Mouse (Mus musculus) lung, embryonic 14.5 days (tissue): ENCODE data around the gene Rangap1. TPM values are rescaled to one million over a fixed set of nuclear protein-coding genes. Genes with fewer than 3 reads are reported as not detected.

ENCODE experiments used
- ATAC-seq: fragments of 200-750 bp; cut with Nextera tagmentation; 2 replicates; pipeline ENCODE4 v1.8.0; 2017; ENCODE audit warnings: mild to moderate bottlenecking, moderate TSS enrichment, moderate library complexity; ENCODE audit not compliant: insufficient read depth
- DNase-seq: peaks from one replicate; pipeline ENCODE4 v3.0.0-alpha.2; 2015
- H3K27ac ChIP-seq: fragments of 300-500 bp; sonication (generic); 2 replicates; pipeline ENCODE4 v1.5.1; 2014; ENCODE audit warnings: low read depth, mild to moderate bottlenecking, moderate library complexity
- H3K27me3 ChIP-seq: fragments of 300-500 bp; sonication (generic); 2 replicates; pipeline ENCODE4 v1.6.1; 2014; ENCODE audit warnings: low read length, control low read depth; ENCODE audit not compliant: insufficient read depth
- H3K36me3 ChIP-seq: fragments of 300-500 bp; sonication (generic); 2 replicates; pipeline ENCODE4 v1.6.1; 2014; ENCODE audit warnings: control low read depth; ENCODE audit not compliant: insufficient read depth
- H3K4me1 ChIP-seq: fragments of 300-500 bp; sonication (generic); 2 replicates; pipeline ENCODE4 v1.6.1; 2014; ENCODE audit warnings: antibody characterized with exemption, control low read depth; ENCODE audit not compliant: insufficient read depth
- H3K4me2 ChIP-seq: fragments of 300-500 bp; sonication (generic); 2 replicates; pipeline ENCODE4 v1.6.1; 2014; ENCODE audit warnings: mild to moderate bottlenecking
- H3K4me3 ChIP-seq: fragments of 300-500 bp; sonication (generic); 2 replicates; pipeline ENCODE4 v1.5.1; 2014; ENCODE audit warnings: low read depth, low read length
- H3K9ac ChIP-seq: fragments of 300-500 bp; sonication (generic); 2 replicates; pipeline ENCODE4 v1.6.1; 2014
- H3K9me3 ChIP-seq: fragments of 300-500 bp; sonication (generic); 2 replicates; pipeline ENCODE4 v1.6.1; 2016; ENCODE audit warnings: low read depth, low read length, control low read depth
- CTCF ChIP-seq: IDR thresholded peaks from 2 replicates; pipeline ENCODE4 v1.5.1; 2016; ENCODE audit warnings: antibody characterized with exemption, low read depth
- WGBS: fragments of 180-500 bp; shearing (Covaris S2); extraction: QIAGEN DNeasy Blood & Tissue Kit; methylation state at CpG from one replicate; pipeline ENCODE4 v1.1.7; 2014; 5-methylcytosine and 5-hydroxymethylcytosine counted together
- polyA plus RNA-seq: library from polyadenylated mRNA; unstranded; fragments of >200 nt; fragmentation: Nextera tagmentation; extraction: Ambion mirVana; gene quantifications from 2 replicates; pipeline ENCODE4 v1.2.1, GENCODE M21; 2014

Gene Rangap1
- polyA plus RNA-seq, 1 experiment from 2014 or later, result 107 TPM

- Histone ChIP-seq H3K9me3 (no peaks in the 10 kb centered on the region), H3K4me3 (no peak overlapping the region), H3K9ac (no peak overlapping the region), H3K4me2 (no peak overlapping the region), H3K36me3 (peaks cover 41% of the 10 kb centered on the region), H3K27ac (no peak overlapping the region), H3K4me1 (no peaks in the 10 kb centered on the region), H3K27me3 (no peaks in the 10 kb centered on the region)
- DNase-seq, result peak; percentile 76
- no peak for ATAC-seq
- TF ChIP-seq CTCF, result peak; percentile 69
- WGBS, result 83% methylated on average over 4 of the region's 4 CpGs
These were observed 75.1 kb downstream of the Rangap1 start for GRCm38 (mm10) chr15:81670231-81670640.

GRCm38 (mm10) chr15:81666957-81667356 is 78.4 kb downstream of the Rangap1 start:
- 86% methylated on average over 10 of the region's 10 CpGs for WGBS

GRCm38 (mm10) chr15:81663697-81664561 is 81.4 kb downstream of the Rangap1 start, which contains the start of gene L3mbtl2:
Gene L3mbtl2 (plus strand): TSS chr15:81663889.
- H3K4me2 ChIP-seq, result peak within 1 kb of the TSS; percentile 87
- no peaks in the 10 kb centered on the region for H3K27me3 ChIP-seq
- H3K36me3 ChIP-seq, result peaks cover 20% of the 10 kb centered on the region
- no peaks in the 10 kb centered on the region for H3K9me3 ChIP-seq
- peak; percentile 97 for DNase-seq
- H3K4me3 ChIP-seq, result peak within 1 kb of the TSS; percentile 84
- ATAC-seq, result peak; percentile 99
- TF ChIP-seq CTCF, result peak; percentile 42
- WGBS, result under 1% methylated on average over 55 of the region's 55 CpGs
- no peak within 1 kb of the TSS for H3K27ac ChIP-seq
- peaks cover 3% of the 10 kb centered on the region; the same call in 1 of the 2 replicates for H3K4me1 ChIP-seq
- H3K9ac ChIP-seq, result peak within 1 kb of the TSS; percentile 74

More at GRCm38 (mm10) chr15:81666957-81667356, 78.4 kb downstream of the Rangap1 start:
- H3K36me3 ChIP-seq, result peaks cover 38% of the 10 kb centered on the region
- no peaks in the 10 kb centered on the region for H3K9me3 ChIP-seq
- no peaks in the 10 kb centered on the region for H3K27me3 ChIP-seq
- H3K27ac ChIP-seq, result no peak overlapping the region
- H3K4me2 ChIP-seq, result no peak overlapping the region
- DNase-seq, result no peak
- ATAC-seq, result no peak
- no peak overlapping the region for H3K9ac ChIP-seq
- no peak for TF ChIP-seq CTCF
- no peak overlapping the region for H3K4me3 ChIP-seq
- H3K4me1 ChIP-seq, result peaks cover 3% of the 10 kb centered on the region; the same call in 1 of the 2 replicates

- ATAC-seq, result no peak
These were observed 82.0 kb downstream of the Rangap1 start for GRCm38 (mm10) chr15:81663281-81663680.

GRCm38 (mm10) chr15:81661701-81662100 is 83.6 kb downstream of the Rangap1 start:
- Histone ChIP-seq H3K4me1 (peaks cover 3% of the 10 kb centered on the region; the same call in 1 of the 2 replicates), H3K36me3 (no peaks in the 10 kb centered on the region), H3K27me3 (no peaks in the 10 kb centered on the region), H3K4me2 (no peak overlapping the region), H3K4me3 (no peak overlapping the region), H3K27ac (no peak overlapping the region), H3K9ac (no peak overlapping the region), H3K9me3 (no peaks in the 10 kb centered on the region)
- ATAC-seq, result no peak
- 91% methylated on average over 2 of the region's 2 CpGs for WGBS
- no peak for DNase-seq
- no peak for TF ChIP-seq CTCF

More at GRCm38 (mm10) chr15:81663281-81663680, 82.0 kb downstream of the Rangap1 start:
- WGBS, result 53% methylated on average over 10 of the region's 10 CpGs
- no peaks in the 10 kb centered on the region for H3K9me3 ChIP-seq
- peaks cover 3% of the 10 kb centered on the region; the same call in 1 of the 2 replicates for H3K4me1 ChIP-seq
- peak overlapping the region; percentile 84 for H3K4me3 ChIP-seq
- peak overlapping the region; percentile 87 for H3K4me2 ChIP-seq
- DNase-seq, result no peak
- TF ChIP-seq CTCF, result no peak
- peaks cover 14% of the 10 kb centered on the region for H3K36me3 ChIP-seq
- no peaks in the 10 kb centered on the region for H3K27me3 ChIP-seq
- no peak overlapping the region for H3K27ac ChIP-seq
- no peak overlapping the region for H3K9ac ChIP-seq

Other genes starting within 250 kb of the Rangap1 start
- gene Ep300, start 160.2 kb downstream of the Rangap1 start, polyA plus RNA-seq, result 22.6 and 25.0 TPM in 2 replicates
- gene L3mbtl2, start 81.6 kb downstream of the Rangap1 start, polyA plus RNA-seq, result 25.8 and 26.7 TPM in 2 replicates
- gene Chadl, start 48.2 kb downstream of the Rangap1 start, polyA plus RNA-seq, result 4.6 and 4.7 TPM in 2 replicates
- 45.6 and 46.1 TPM in 2 replicates for gene Zc3h7b, start 473 bp downstream of the Rangap1 start, polyA plus RNA-seq
- 23.5 and 23.8 TPM in 2 replicates for gene Tef, start 56.9 kb upstream of the Rangap1 start, polyA plus RNA-seq
- gene Tob2, start 113.3 kb upstream of the Rangap1 start, polyA plus RNA-seq, result 23.3 and 24.2 TPM in 2 replicates
- gene Phf5a, start 126.4 kb upstream of the Rangap1 start, polyA plus RNA-seq, result 211 and 220 TPM in 2 replicates
- 149 and 152 TPM in 2 replicates for gene Aco2, start 126.8 kb upstream of the Rangap1 start, polyA plus RNA-seq
- gene Polr3h, start 180.7 kb upstream of the Rangap1 start, polyA plus RNA-seq, result 74.4 and 89.5 TPM in 2 replicates
- 10.1 and 11.8 TPM in 2 replicates for gene Csdc2, start 191.2 kb upstream of the Rangap1 start, polyA plus RNA-seq
- 39.0 and 39.6 TPM in 2 replicates for gene Pmm1, start 215.4 kb upstream of the Rangap1 start, polyA plus RNA-seq
- not detected in 2 replicates for gene 1700029P11Rik, start 235.0 kb upstream of the Rangap1 start, polyA plus RNA-seq
- 92.5 and 93.1 TPM in 2 replicates for gene Xrcc6, start 242.3 kb upstream of the Rangap1 start, polyA plus RNA-seq